Mouse (Mus musculus) heart, postnatal 0 days (tissue): ENCODE measurements at regions not wholly inside any gene's neighbourhood (a gene's known extent, or its start where the extent isn't known, plus 50 kb on each side); places are given as distances from the start of the nearest gene placed in this dataset.

Experiments used
- ATAC-seq: fragments of 200-750 bp; cut with Nextera tagmentation; 2 replicates; pipeline ENCODE4 v1.8.0; 2017; ENCODE audit warnings: low read depth, moderate number of reproducible peaks, moderate library complexity; ENCODE audit not compliant: insufficient read depth
- DNase-seq: peaks from one replicate; pipeline ENCODE4 v3.0.0-alpha.2; 2016; ENCODE audit warnings: low spot score
- H3K27ac ChIP-seq: fragments of 300-500 bp; sonication (generic); 2 replicates; pipeline ENCODE4 v1.5.1; 2014; ENCODE audit warnings: low read depth, mild to moderate bottlenecking
- H3K27me3 ChIP-seq: fragments of 300-500 bp; sonication (generic); 2 replicates; pipeline ENCODE4 v1.6.1; 2014; ENCODE audit warnings: low read length, mixed read lengths; ENCODE audit not compliant: control insufficient read depth, insufficient read depth
- H3K36me3 ChIP-seq: fragments of 300-500 bp; sonication (generic); replicated peaks from 2 replicates; pipeline ENCODE4 v1.6.1; 2014; ENCODE audit warnings: low read length, mixed read lengths; ENCODE audit not compliant: control insufficient read depth, insufficient read depth
- H3K4me1 ChIP-seq: fragments of 300-500 bp; sonication (generic); 2 replicates; pipeline ENCODE4 v1.6.1; 2014; ENCODE audit warnings: antibody characterized with exemption; ENCODE audit not compliant: control insufficient read depth, insufficient read depth
- H3K4me2 ChIP-seq: fragments of 300-500 bp; sonication (generic); 2 replicates; pipeline ENCODE4 v1.6.1; 2014; ENCODE audit warnings: low read depth, mild to moderate bottlenecking, low read length, moderate library complexity
- H3K4me3 ChIP-seq: fragments of 300-500 bp; sonication (generic); 2 replicates; pipeline ENCODE4 v1.5.1; 2014; ENCODE audit warnings: low read depth, low read length
- H3K9ac ChIP-seq: fragments of 300-500 bp; sonication (generic); replicated peaks from 2 replicates; pipeline ENCODE4 v1.6.1; 2014; ENCODE audit warnings: low read depth, low read length, mixed read lengths
- H3K9me3 ChIP-seq: fragments of 300-500 bp; sonication (generic); replicated peaks from 2 replicates; pipeline ENCODE4 v1.6.1; 2016; ENCODE audit warnings: low read length; ENCODE audit not compliant: control insufficient read depth
- CTCF ChIP-seq: IDR thresholded peaks from 2 replicates; pipeline ENCODE4 v1.5.1; 2016; ENCODE audit warnings: antibody characterized with exemption, control low read depth, low read depth
- EP300 ChIP-seq: IDR thresholded peaks from 2 replicates; pipeline ENCODE4 v1.6.1; 2016; ENCODE audit warnings: antibody characterized with exemption, low read depth
- WGBS: fragments of 180-500 bp; shearing (Covaris S2); extraction: QIAGEN DNeasy Blood & Tissue Kit; methylation state at CpG from one replicate; pipeline ENCODE4 v1.1.7; 2014; 5-methylcytosine and 5-hydroxymethylcytosine counted together

- peaks cover 7% of the 10 kb centered on the region; the same call in 1 of the 2 replicates for H3K27me3 ChIP-seq
- DNase-seq (no peak), ATAC-seq (no peak)
- 41% methylated on average over 7 of the region's 7 CpGs for WGBS
- no peak overlapping the region for H3K27ac ChIP-seq
- no peak overlapping the region for H3K4me2 ChIP-seq
- H3K9me3 ChIP-seq, result no peaks in the 10 kb centered on the region
- TF ChIP-seq CTCF (no peak), EP300 (no peak)
- H3K4me3 ChIP-seq, result no peak overlapping the region
- H3K4me1 ChIP-seq, result no peaks in the 10 kb centered on the region; the same call in 1 of the 2 replicates
- no peak overlapping the region for H3K9ac ChIP-seq
- no peaks in the 10 kb centered on the region for H3K36me3 ChIP-seq
Observed at GRCm38 (mm10) chr16:29818807-29819440, 239.8 kb downstream of the Opa1 start.

- DNase-seq (no peak), ATAC-seq (no peak)
- Histone ChIP-seq H3K9me3 (no peaks in the 10 kb centered on the region), H3K27ac (no peak overlapping the region), H3K36me3 (no peaks in the 10 kb centered on the region), H3K9ac (no peak overlapping the region), H3K4me2 (no peak overlapping the region), H3K4me1 (no peaks in the 10 kb centered on the region; the same call in 1 of the 2 replicates), H3K4me3 (no peak overlapping the region), H3K27me3 (0 out of 2 replicates have a peak, but pooled peaks cover 3% of the 10 kb centered on the region)
- 83% methylated on average over 9 of the region's 9 CpGs for WGBS
- TF ChIP-seq EP300 (no peak), CTCF (no peak)
Observed at GRCm38 (mm10) chr16:29820704-29821103, 241.6 kb downstream of the Opa1 start.

GRCm38 (mm10) chr16:29822110-29822509 lies 242.1 kb upstream of the Hes1 start:
- H3K36me3 ChIP-seq, result no peaks in the 10 kb centered on the region
- H3K9ac ChIP-seq, result no peak overlapping the region
- no peaks in the 10 kb centered on the region; the same call in 1 of the 2 replicates for H3K4me1 ChIP-seq
- 63% methylated on average over 7 of the region's 7 CpGs for WGBS
- no peak overlapping the region for H3K4me3 ChIP-seq
- H3K4me2 ChIP-seq, result no peak overlapping the region
- no peak for TF ChIP-seq EP300
- no peak for TF ChIP-seq CTCF
- H3K27me3 ChIP-seq, result 0 out of 2 replicates have a peak, but pooled peaks cover 3% of the 10 kb centered on the region
- H3K9me3 ChIP-seq, result no peaks in the 10 kb centered on the region
- no peak for ATAC-seq
- DNase-seq, result no peak
- H3K27ac ChIP-seq, result no peak overlapping the region

- Histone ChIP-seq H3K4me1 (no peaks in the 10 kb centered on the region; the same call in 1 of the 2 replicates), H3K36me3 (no peaks in the 10 kb centered on the region), H3K27me3 (0 out of 2 replicates have a peak, but pooled peaks cover 3% of the 10 kb centered on the region), H3K4me2 (no peak overlapping the region), H3K4me3 (no peak overlapping the region), H3K9ac (no peak overlapping the region), H3K27ac (no peak overlapping the region), H3K9me3 (0 out of 2 replicates have a peak, but pooled peaks cover 2% of the 10 kb centered on the region)
- no peak for TF ChIP-seq EP300
- TF ChIP-seq CTCF, result no peak
- no peak for DNase-seq
- WGBS, result 74% methylated on average over 8 of the region's 8 CpGs
- ATAC-seq, result no peak
Observed at GRCm38 (mm10) chr16:29822843-29823401, 241.3 kb upstream of the Hes1 start.

GRCm38 (mm10) chr16:29826927-29827326 lies 237.3 kb upstream of the Hes1 start:
- Histone ChIP-seq H3K4me2 (no peak overlapping the region), H3K36me3 (no peaks in the 10 kb centered on the region), H3K4me3 (no peak overlapping the region), H3K27ac (no peak overlapping the region), H3K4me1 (no peaks in the 10 kb centered on the region), H3K27me3 (no peaks in the 10 kb centered on the region), H3K9ac (no peak overlapping the region), H3K9me3 (0 out of 2 replicates have a peak, but pooled peaks cover 6% of the 10 kb centered on the region)
- 79% methylated on average over 5 of the region's 5 CpGs for WGBS
- TF ChIP-seq EP300 (no peak), CTCF (no peak)
- DNase-seq, result no peak
- no peak for ATAC-seq
